Mouse (Mus musculus) lung, postnatal 14 days (tissue): ENCODE results near the gene Ccdc85c.

Experiments used
- DNase-seq: peaks from one replicate; pipeline ENCODE4 v3.0.0; 2021

The Ccdc85c gene

DNA sequence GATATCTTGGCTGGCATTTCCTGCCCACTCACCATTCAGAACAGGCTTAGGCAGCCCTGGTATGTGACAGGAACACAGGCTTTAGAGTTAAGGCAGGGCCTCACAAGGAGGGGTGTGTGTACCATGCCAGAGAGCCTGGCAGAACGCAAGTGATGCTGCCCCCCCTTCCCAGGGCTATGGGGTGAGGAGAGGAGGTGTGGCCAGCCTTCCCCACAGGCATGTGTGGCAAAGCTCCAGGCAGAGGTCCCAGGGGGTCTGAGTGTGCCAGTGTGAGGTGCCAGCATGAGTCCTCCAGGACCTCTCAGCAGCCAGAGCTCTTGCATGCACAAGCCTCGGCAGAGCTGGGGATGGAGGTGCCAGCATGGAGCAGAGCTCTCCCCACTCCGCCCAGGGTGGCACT, 19.4 kb upstream of the Ccdc85c start:
- DNase-seq: no peak

DNA sequence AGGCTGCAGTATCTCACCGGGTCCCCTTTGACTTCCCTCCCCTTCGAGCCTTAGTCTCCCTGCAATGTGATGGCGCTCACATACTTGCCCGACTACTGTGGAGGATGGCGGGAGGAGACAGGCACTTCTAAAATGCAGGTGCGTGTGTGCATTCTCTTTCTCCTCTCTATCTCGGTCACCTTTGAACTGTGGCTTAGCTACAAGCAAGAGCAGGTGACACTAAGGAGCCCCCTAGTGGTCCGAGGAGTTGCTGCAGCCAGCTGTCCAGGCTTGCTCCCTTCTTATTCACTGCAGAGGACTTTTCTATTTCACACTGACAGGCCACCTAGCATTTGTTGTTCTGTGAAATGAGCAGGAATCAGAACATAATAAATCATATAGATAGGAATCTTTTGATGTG, 17.7 kb upstream of the Ccdc85c start:
- DNase-seq: peak; percentile 82

DNA sequence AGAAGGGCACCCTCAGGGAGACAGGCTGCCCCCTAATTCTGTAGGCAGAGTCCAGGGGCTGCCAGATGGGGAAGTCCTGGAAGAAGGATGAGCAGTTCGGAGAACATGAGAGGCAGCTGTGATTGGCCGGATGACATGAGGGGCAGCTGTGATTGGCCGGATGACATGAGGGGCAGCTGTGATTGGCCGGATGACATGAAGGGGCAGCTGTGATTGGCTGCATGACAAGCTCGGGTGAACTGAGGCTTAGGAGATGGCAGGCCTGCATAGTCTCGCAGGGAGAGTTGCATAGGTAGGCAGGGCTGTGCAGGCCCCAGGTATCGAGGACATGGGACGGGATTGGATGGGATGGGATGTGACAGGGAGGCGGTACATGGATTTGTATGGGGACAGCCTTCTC, 17.2 kb upstream of the Ccdc85c start:
- DNase-seq: no peak

DNA sequence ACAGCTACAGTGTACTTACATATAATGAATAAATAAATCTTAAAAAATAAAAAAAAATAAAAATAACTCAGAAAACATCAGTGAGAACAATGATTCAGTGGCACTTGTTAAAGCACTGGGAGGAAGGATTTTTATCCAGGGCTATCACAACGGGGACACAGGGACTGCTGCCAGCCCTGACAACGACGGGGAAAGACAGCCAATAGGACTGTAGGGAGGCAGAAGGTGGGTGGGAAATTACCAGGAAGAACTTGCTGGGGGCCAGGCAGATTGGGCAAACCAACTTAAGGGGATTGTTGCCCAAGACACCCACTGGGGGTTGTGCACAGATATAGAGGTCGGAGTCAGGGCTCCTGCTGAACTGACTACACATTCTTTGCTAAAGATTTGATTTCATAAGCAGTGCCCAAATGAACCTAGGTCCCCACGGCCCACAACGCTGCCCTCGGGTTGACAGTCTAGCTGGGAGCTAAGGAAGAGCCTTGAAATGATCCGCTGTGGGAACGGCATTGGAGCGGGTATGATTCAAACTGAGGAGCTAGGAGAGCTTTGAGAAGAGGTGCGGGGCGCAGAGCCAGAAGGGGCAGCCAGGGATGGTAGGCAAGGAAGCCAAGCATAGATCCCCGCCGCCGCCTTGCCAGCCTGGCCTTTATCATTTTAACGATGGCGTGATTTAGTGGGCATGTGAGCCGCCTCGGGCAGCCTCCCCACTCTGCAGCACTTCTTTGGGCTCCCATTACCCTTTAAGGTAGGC, 13.1 kb upstream of the Ccdc85c start:
- DNase-seq: no peak

DNA sequence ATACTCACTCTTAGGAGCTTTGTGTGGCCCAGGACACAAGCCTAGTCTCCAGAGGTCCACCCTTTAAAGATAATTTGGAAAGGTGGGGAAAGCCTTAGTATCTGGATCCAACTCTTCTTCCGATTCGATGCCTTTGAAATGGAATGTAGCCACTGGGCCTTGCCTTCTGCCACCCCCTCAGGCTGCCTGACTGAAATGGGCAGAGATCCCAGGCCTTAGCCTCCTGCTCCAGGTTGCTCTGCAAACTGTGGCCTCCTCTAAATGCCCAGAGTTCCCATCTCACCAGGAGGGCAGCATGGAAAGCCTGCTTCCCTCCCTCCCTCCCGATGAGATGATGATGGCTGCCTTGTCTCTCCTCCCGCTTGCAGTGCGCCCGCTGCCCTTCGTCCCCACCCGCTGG, 11.8 kb upstream of the Ccdc85c start:
- no peak for DNase-seq

DNA sequence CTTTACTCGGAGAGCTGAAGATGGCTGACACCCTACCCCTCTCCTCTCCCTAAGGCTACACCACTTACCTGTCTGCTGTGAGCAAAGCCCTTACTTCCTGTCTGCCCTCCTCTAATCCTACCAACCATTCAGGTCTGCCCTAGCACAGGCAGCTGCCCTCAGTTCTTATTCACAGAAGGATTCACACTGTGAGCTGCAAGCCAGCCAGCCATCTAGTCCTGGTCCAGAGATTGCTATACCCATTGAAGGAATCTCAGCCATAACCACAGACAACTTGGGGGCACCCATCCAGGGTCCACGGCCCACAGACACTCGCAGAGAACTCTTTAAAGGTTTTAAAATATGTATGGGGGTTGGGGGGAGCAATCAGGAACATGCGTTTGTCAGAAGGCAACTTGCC, 11.2 kb upstream of the Ccdc85c start:
- no peak for DNase-seq

DNA sequence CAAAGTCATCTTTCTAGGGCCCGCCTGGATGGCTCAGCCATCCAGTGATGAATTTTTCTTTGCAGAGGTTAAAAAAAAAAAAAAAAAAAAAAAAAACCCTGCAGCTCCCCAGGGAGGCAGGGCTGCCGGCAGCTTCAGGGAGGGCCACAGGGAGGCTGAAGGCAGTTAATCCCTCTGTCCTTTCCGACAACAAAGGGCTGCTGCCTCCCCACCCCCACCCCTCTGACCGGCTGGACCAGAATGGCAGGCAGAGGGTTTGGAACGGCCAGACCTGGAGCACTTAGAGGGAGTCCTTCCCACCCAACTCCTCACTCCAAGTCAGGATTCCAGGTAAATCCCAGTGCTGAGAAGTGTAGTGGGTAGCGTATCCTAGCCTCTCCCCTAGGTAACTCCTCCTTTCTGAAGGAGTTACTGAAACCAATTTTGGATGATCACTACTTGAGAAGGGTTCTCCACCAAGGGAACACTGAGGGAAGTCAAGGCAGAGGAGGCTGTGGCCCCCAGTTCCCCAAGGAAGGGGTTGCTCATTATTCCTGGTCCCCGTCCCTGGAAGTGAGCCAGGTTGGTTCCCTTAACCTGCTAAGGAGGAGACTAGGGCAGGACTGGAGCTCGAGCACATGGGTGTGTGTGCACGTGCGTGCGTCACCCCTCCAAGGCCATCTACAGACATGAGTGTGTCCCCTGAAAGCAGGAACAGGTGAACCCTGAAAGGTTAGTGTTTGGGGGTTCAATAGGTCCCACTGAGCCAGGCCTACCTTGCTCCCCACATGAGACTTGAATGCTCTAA, 10.2 kb upstream of the Ccdc85c start:
- DNase-seq: no peak

DNA sequence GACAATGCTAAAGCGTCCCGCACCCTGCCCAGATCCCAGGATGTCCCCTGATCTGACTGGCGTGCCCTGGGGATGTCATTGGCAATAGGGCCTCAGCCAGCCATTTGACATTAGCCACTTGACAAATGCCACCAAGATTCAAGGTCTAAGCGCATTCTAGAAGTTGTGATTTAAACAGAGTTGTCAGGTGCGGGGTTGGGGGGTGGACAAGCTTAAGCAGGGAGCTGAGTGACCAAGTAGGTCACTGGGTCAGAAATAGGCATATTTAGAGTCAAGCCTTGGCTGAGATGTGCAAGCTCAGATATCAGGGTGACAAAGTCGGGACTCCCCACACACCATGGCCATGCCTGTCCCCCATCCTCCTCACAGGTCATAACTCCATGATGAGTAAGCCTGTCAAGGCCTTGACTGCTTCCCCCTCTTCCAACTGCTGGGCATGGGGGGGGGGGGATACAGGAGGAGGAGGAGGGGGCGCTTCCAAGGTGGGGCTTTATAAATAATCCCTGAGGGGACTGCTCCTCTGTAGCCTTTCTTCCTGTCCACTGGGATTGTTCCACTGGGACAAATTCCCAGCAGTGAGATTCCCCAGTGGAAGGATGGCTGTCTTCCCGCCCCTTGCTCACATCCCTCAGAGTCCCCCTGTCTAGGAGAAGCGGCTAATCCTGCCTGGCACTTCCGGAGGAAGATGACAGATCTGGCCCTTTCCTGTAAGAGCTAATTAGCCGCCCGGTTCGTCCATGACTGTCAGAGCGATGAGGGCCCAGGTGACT, 9.4 kb upstream of the Ccdc85c start:
- DNase-seq: no peak

DNA sequence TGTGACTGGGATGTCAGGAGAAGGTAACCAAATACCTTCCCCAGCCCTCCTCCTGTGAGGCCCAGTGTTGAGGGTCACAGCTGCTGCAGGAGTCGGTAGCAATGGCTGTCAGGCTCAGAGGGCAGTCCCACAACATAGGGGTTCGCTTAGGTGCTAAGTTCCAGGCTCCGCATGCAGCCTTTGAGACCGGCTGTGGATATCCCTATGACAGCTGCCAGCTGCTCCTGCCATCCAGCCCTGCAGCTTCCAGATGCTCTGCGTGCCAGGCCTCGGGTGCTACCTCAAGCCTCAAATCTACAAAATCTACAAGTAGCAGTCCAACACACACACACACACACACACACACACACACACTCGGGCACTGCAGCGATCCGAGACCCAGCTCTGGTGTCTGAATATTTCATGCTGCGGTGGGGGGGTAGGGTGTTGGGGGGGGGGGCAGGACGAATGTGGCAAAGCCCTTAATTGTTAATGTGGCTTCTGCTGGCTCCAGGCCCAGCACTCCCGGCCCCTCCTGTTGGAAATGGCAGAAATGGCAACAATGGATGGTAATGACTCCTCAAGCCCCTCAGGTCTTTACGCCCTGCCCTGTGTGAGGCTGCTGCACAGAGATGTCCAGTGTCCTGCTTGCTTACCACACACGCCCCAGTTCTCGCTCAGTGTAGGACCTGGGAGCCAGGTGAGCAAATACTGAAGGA, 3.1 kb upstream of the Ccdc85c start:
- DNase-seq: no peak

DNA sequence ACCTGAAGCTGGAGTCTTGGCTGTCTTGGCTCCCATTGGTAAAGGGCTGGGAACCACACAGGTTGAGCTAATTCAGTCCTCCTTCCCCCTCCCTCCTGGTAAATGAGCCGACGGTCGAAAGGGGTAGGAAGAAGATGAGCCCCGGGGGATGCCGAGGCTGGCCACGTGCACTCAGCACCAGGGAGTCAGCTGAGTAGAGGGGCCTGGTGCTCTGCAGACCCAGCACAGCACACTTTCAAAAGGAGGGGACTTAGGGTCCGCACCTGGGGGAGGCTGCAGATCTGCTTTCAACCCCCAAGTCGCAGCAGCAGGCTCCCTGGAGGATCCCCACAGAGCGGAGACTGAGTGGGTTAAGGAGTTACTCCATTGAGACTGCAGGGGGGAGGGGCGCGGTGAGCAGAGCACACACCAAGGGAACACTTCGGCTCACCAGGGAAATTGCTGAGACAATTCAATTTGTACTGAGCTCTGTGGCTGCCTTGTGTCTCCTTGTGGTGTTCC, 2.2 kb upstream of the Ccdc85c start:
- DNase-seq: no peak

DNA sequence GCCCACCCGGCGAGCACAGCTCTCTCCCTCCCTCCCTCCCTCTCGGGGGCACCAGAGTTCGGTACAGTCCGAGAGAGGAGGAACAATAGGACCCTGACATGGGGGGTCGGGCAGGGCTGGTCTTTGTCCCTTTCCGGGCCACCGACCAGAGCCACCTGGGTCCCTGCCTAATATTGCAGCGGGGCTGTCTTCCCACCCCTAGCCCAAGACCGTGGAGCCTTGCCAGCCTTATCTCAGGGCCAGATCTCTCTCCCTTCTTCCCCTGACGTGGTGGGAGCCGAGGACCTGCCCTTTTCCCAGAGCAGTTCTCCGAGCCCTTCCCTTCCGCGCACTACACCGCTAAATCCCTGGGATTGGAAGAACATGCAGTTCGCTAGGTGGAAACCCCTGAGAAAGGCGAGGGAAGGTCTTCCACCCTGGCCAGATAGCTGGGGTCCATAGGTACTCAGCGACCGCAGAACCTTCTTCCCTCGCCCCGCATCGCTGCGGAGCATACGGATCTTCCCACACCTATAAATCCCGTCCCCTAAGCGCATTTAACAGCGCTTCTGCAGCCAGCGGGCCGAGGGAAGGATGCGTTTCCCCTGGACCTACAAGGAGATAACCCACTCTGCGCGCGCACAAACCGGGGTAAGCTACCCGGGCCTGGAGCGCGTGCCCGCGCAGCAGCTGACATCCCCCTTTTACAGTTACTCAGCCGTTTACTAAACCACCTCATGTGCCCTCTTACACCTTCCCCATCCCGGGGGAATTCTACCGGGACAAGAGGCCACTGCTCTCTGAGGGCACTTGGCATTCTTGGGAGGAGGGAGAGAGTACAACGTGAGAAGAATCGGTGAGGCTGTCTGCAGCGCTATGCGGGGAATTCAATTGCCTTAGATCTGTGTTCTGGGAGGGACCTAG, 946 bp upstream of the Ccdc85c start:
- peak; percentile 52 for DNase-seq

DNA sequence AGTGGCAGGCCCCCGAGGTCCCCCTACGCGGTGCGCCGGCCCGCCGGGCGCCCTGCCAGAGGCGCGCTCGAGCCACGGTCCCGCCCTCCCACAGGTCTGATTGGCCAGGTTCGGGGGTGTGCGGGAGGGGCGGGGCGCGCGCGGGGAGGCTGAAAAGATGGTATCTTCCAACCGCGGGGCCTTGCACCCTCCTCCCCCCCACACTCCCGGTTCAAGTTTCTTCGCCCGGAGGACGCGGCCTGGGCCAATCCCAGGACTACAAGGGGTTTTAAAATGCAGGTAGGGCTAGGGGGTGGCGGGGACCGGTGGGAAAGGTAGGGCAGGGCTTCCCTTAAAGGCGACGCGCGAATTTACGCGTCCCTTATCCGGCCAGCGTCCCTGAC, 274 bp upstream of the Ccdc85c start:
- DNase-seq: peak; percentile 97

DNA sequence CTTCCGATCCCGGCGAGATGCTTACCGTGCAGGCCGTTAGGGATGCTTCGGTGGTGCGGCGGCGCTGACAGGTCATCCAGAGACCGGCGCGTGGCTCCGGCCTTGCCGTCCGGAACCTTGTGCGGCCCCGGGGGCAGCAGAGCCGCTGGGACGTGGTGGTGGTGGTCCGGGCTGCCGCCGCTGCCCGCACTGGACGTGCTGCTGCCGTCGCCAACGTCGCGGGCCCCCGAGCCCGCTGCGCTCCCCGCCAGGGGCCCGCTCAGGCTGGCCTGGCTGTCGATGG, 971 bp downstream of the Ccdc85c start:
- no peak for DNase-seq

DNA sequence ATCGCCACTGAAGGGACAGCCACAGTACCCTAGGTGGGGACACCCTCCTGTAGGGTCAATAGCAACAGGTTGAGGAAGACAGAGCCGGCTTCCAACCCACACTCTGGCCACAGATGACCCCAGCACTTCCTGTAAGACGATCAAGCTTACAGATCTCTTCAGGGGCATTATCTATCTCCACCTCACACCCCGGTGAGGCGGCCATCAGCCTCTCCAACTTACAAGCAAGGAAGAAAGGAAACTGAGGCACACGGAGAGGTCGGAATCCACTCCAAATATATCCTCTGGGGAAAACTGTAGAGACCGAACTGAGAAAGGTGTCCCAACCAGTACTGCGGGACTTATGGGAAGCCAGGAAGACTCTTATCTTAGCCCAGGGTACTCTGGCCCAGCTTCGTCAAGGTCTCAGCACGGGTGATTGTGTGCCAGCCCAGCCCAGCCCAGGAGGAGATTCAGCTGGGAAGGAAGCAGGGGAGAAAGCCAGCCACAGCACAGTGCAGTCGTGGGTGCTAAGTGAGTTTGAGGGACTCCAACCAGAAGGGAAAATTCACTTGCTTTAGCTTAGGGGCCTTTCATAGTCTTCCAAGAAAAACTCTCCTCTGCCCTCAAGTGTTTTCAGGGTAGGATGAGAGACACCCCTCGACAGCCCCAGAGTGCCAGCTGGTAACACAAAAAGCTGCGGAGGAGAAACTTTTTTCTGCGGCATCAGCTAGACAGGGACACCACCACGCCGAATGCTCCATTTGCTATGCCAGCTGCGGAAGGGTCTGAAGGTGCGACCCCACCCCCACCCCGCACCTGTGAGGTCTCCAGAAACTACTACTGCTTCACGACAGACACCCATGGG, 1.5 kb downstream of the Ccdc85c start:
- DNase-seq: no peak

DNA sequence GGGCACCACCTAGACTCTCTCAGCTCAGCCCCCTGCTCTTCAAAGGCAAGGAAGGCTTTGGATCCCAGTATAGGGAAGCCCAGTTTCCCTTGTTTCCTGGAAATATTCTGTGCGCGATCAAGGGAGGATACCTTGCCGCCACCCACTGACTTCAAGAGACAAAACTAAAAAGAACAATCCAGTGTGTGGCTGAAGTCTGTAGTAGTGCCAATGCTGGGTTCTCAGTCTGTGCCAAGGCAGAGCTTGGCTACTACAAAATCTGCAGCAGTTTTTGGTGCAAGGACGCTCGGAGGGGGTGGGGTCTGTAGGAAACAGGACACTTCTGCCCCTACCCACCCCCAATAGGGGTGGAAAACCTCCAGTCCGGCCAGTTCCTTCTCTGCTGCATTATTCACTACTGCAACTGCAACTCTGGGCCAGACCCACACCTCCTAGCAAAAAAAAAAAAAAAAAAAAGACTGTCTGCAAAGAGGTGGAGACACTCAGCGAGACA, 3.0 kb downstream of the Ccdc85c start:
- no peak for DNase-seq

DNA sequence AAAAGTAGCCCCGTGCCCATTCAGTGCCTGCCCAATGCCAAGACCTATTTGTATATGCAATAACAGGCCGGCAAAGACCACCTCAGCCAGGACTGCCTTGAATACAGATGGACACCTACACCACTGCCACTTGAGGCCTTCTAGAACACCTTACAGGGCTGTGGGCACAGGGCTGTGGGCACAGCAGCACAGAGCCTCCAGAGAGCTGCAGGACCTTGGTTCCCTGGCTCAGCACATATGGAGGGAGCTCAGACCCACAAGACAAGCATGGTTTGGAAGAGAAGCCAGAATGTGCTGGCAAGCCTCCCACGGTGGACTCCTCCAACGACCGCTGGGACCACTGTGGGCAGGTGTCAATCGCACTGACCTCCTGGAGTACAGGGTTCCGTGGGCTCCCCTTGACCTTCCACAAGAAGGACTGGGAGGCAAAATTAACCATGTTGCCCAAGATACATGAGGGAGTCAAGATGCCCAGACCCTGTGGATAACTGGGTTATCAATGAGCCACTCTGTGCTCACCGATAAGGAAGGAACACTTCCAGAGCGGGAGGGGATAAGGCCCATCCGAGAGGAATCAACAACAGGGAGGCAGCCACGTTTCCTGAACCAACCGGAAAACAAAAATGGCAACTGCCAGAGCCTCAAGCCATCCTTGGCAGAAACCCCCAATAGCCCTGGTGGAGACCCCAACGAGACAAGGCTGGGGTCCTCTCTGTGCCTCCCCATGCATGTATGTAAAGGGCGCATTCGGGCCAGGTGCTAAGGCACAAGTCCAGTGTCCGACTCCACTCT, 3.7 kb downstream of the Ccdc85c start:
- DNase-seq: no peak

DNA sequence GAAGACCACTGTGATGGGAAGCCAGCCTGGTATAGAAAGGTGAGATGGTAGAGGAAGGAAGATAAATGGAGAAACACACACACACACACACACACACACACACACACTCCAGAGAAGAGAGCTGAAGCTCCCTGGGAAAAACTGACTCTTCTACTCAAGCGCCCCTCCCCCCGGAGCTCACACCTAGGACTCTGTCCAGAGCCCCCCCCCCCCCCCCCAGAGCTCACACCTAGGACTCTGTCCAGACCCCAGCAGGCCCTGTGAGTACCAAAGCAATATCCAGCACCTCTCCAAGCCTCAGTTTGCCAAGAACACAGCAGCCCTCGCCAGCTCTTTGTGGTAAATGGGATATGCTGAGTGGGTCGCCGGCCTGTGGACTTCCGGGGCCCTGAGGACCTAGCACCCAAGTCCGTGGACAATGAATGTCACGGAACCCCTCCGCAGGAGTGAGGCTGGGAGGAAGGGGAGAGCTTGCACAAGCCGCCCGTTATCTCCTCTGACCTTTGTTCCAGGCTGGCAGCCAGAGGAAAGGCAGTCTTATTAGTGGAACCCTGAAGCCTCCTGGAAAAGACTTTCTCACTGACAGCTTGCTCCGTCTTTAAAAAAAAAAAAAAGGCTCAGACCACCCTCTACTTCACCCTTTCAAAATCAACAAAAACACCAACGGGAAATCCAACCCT, 4.8 kb downstream of the Ccdc85c start:
- DNase-seq: no peak

DNA sequence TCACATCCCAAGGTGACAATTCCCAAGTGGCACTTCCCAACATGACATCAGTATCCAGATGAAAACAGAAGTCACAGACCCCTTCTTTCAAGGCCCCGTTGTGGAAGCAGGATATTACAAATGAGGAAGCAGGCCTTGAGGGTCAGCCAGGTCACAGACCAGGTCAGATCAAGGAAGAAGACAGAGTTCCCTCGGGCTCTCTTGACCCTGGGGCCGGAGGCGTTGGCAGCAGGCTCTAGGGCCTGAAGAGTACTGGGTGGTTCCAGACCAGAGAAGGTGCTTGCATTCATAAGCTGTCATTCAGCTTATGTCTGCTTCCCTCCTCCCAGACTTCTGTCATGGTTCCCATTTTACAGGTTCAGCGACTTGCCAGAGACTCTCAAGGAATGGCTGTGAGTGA, 5.5 kb downstream of the Ccdc85c start:
- no peak for DNase-seq

DNA sequence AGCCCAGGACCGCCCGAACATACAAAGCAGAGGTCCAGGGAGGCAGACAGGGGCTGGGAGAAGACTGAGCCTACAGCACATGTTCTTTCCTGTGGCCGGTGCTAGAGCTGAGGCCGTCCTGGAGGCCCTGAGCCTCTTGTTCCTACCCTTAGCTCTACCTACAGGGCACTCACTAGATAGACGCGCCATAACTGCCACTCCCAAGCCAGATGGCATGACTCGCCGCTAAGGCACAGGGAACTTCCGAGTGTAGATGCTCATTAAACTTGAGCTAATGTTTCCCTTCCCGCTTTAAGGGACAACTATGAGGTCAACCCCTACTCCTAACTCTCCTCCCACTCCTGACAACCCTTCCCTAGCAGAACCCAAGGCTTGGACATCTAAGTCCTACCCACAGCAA, 6.3 kb downstream of the Ccdc85c start:
- DNase-seq: no peak

DNA sequence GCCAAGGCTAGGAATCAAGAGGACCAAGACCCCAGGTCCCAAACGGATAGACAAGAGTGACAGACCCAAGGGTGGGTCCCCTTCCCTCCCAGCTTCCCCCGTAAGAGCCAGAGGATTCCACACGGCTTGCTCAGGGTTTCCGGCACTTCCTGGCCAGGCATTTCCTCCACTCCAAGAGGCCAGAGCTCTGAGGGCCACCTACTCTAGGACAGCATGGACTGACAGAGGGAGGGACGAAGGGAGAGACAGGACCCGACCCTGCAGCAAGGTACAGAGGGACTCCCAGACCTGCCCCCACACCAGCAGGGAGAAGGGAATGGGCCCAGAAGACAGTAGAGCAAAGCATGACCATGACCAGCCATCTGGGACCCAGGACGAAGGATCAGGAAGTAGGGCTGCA, 7.6 kb downstream of the Ccdc85c start:
- no peak for DNase-seq
